Mouse (Mus musculus): ENCODE measurements around the gene Brap. TPM values are rescaled to one million over a fixed set of nuclear protein-coding genes. Genes with fewer than 3 reads are reported as not detected.
"Not testable (repeated sequence)": the region's sequence is repeated elsewhere in the genome, so short reads cannot be mapped to it uniquely, and the experiment has no call there.

The Brap gene
- polyA plus RNA-seq, 1 experiment = not detected

GRCm38 (mm10) chr5:121690482-121691211 is 30.3 kb downstream of the Brap start:
- Histone ChIP-seq H3K27ac (ENCODE audit: insufficient read depth, low read depth, low read length) (no peak overlapping the region), H3K4me3 (ENCODE audit: insufficient read depth, low read depth, low read length) (no peak overlapping the region)
- WGBS = 46% methylated on average over 7 of the region's 7 CpGs

GRCm38 (mm10) chr5:121691436-121691835 is 31.1 kb downstream of the Brap start:
- WGBS = 90% methylated on average over 7 of the region's 7 CpGs
- not testable (repeated sequence) for H3K4me3 ChIP-seq (ENCODE audit: insufficient read depth, low read depth, low read length); H3K27ac ChIP-seq (ENCODE audit: insufficient read depth, low read depth, low read length)
- H3K4me1 ChIP-seq (ENCODE audit: control insufficient read depth, insufficient read depth, low read length) = peaks cover 12% of the 10 kb centered on the region; the same call in 1 of the 2 replicates

More at GRCm38 (mm10) chr5:121690482-121691211, 30.3 kb downstream of the Brap start:
- H3K4me1 ChIP-seq (ENCODE audit: control insufficient read depth, insufficient read depth, low read length) = peaks cover 13% of the 10 kb centered on the region; the same call in 1 of the 2 replicates
- TF ChIP-seq CTCF (IDR thresholded peaks at IDR 0.05; ENCODE audit: insufficient read depth, low read depth, low read length) (no peak), POLR2A (IDR thresholded peaks at IDR 0.05; ENCODE audit: insufficient read depth, low read depth, low read length) (no peak)

- no peak for TF ChIP-seq POLR2A (IDR thresholded peaks at IDR 0.05; ENCODE audit: insufficient read depth, low read depth, low read length)
- TF ChIP-seq CTCF (IDR thresholded peaks at IDR 0.05; ENCODE audit: insufficient read depth, low read depth, low read length) = no peak
- 79% methylated on average over 4 of the region's 4 CpGs for WGBS
- Histone ChIP-seq H3K27ac (ENCODE audit: insufficient read depth, low read depth, low read length) (no peak overlapping the region), H3K4me3 (ENCODE audit: insufficient read depth, low read depth, low read length) (no peak overlapping the region), H3K4me1 (ENCODE audit: control insufficient read depth, insufficient read depth, low read length) (peaks cover 11% of the 10 kb centered on the region)
These were observed 32.5 kb downstream of the Brap start for GRCm38 (mm10) chr5:121692897-121693296.

GRCm38 (mm10) chr5:121696761-121697160 is 36.4 kb downstream of the Brap start:
- WGBS = 50% methylated on average over 6 of the region's 6 CpGs
- no peak for TF ChIP-seq POLR2A (IDR thresholded peaks at IDR 0.05; ENCODE audit: insufficient read depth, low read depth, low read length)
- TF ChIP-seq CTCF (IDR thresholded peaks at IDR 0.05; ENCODE audit: insufficient read depth, low read depth, low read length) = no peak

GRCm38 (mm10) chr5:121699891-121700290 is 39.5 kb downstream of the Brap start:
- Histone ChIP-seq H3K27ac (ENCODE audit: insufficient read depth, low read depth, low read length) (peak overlapping the region; percentile 71; the same call in 1 of the 2 replicates), H3K4me3 (ENCODE audit: insufficient read depth, low read depth, low read length) (no peak overlapping the region), H3K4me1 (ENCODE audit: control insufficient read depth, insufficient read depth, low read length) (peaks cover 19% of the 10 kb centered on the region)
- WGBS = 55% methylated on average over 5 of the region's 5 CpGs
- TF ChIP-seq CTCF (IDR thresholded peaks at IDR 0.05; ENCODE audit: insufficient read depth, low read depth, low read length) (no peak), POLR2A (IDR thresholded peaks at IDR 0.05; ENCODE audit: insufficient read depth, low read depth, low read length) (no peak)

More at GRCm38 (mm10) chr5:121696761-121697160, 36.4 kb downstream of the Brap start:
- Histone ChIP-seq H3K4me3 (ENCODE audit: insufficient read depth, low read depth, low read length) (no peak overlapping the region), H3K4me1 (ENCODE audit: control insufficient read depth, insufficient read depth, low read length) (peaks cover 13% of the 10 kb centered on the region), H3K27ac (ENCODE audit: insufficient read depth, low read depth, low read length) (no peak overlapping the region)

GRCm38 (mm10) chr5:121700496-121700895 is 40.1 kb downstream of the Brap start:
- Histone ChIP-seq H3K4me1 (ENCODE audit: control insufficient read depth, insufficient read depth, low read length) (peaks cover 20% of the 10 kb centered on the region), H3K4me3 (ENCODE audit: insufficient read depth, low read depth, low read length) (no peak overlapping the region), H3K27ac (ENCODE audit: insufficient read depth, low read depth, low read length) (peak overlapping the region; percentile 71; the same call in 1 of the 2 replicates)
- WGBS = 3% methylated on average over 11 of the region's 11 CpGs
- no peak for TF ChIP-seq CTCF (IDR thresholded peaks at IDR 0.05; ENCODE audit: insufficient read depth, low read depth, low read length)
- no peak for TF ChIP-seq POLR2A (IDR thresholded peaks at IDR 0.05; ENCODE audit: insufficient read depth, low read depth, low read length)

- Histone ChIP-seq H3K27ac (ENCODE audit: insufficient read depth, low read depth, low read length) (peak overlapping the region; percentile 38), H3K4me1 (ENCODE audit: control insufficient read depth, insufficient read depth, low read length) (peaks cover 20% of the 10 kb centered on the region), H3K4me3 (ENCODE audit: insufficient read depth, low read depth, low read length) (no peak overlapping the region)
- no peak for TF ChIP-seq CTCF (IDR thresholded peaks at IDR 0.05; ENCODE audit: insufficient read depth, low read depth, low read length)
- no peak for TF ChIP-seq POLR2A (IDR thresholded peaks at IDR 0.05; ENCODE audit: insufficient read depth, low read depth, low read length)
- 61% methylated on average over 8 of the region's 8 CpGs for WGBS
These were observed 40.9 kb downstream of the Brap start for GRCm38 (mm10) chr5:121701111-121701769.

- Histone ChIP-seq H3K4me3 (ENCODE audit: insufficient read depth, low read depth, low read length) (no peak overlapping the region), H3K4me1 (ENCODE audit: control insufficient read depth, insufficient read depth, low read length) (peaks cover 16% of the 10 kb centered on the region), H3K27ac (ENCODE audit: insufficient read depth, low read depth, low read length) (no peak overlapping the region)
- WGBS = 78% methylated on average over 1 of the region's 1 CpGs
- TF ChIP-seq CTCF (IDR thresholded peaks at IDR 0.05; ENCODE audit: insufficient read depth, low read depth, low read length) (no peak), POLR2A (IDR thresholded peaks at IDR 0.05; ENCODE audit: insufficient read depth, low read depth, low read length) (no peak)
These were observed 43.0 kb downstream of the Brap start for GRCm38 (mm10) chr5:121703341-121703740.

GRCm38 (mm10) chr5:121704512-121705248 is 44.3 kb downstream of the Brap start:
- no peak overlapping the region for H3K27ac ChIP-seq (ENCODE audit: insufficient read depth, low read depth, low read length)
- no peak for TF ChIP-seq CTCF (IDR thresholded peaks at IDR 0.05; ENCODE audit: insufficient read depth, low read depth, low read length)
- no peak for TF ChIP-seq POLR2A (IDR thresholded peaks at IDR 0.05; ENCODE audit: insufficient read depth, low read depth, low read length)
- 7% methylated on average over 20 of the region's 20 CpGs for WGBS
- H3K4me1 ChIP-seq (ENCODE audit: control insufficient read depth, insufficient read depth, low read length) = peaks cover 16% of the 10 kb centered on the region
- H3K4me3 ChIP-seq (ENCODE audit: insufficient read depth, low read depth, low read length) = no peak overlapping the region
